Mouse (Mus musculus) Patski (cell line): ENCODE measurements around the gene Olfr96. TPM values are rescaled to one million over a fixed set of nuclear protein-coding genes. Genes with fewer than 3 reads are reported as not detected.
A peak's percentile ranks its signal among the peaks of the same experiment; 100 is the strongest.

Experiments used
- ATAC-seq: fragments of 100-300 bp; one replicate; pipeline ENCODE4 v1.8.0; 2021
- CTCF ChIA-PET: fragments of 350-600 bp; sonication (Branson Sonifier 250); formaldehyde crosslinking; loops from one replicate; lab custom pipeline; 2022; ENCODE audit warnings: inconsistent platforms; lab: Charles Lee
- POLR2A ChIA-PET: fragments of 350-600 bp; sonication (Branson Sonifier 250); formaldehyde crosslinking; loops from one replicate; lab custom pipeline; 2022; ENCODE audit warnings: antibody characterized with exemption, inconsistent platforms; lab: Charles Lee
- DNase-seq: peaks from one replicate; pipeline ENCODE4 v3.0.0-alpha.2; 2011; ENCODE audit warnings: low read depth, low spot score
- H3K27me3 ChIP-seq: fragments of 371-371 bp; one replicate; pipeline ENCODE4 v1.5.1; 2021
- CTCF ChIP-seq: fragments of 100-300 bp; IDR thresholded peaks from one replicate; pipeline ENCODE4 v1.5.1; 2021
- in situ Hi-C: fragments of 300-500 bp; cut with MboI; formaldehyde crosslinking; loops from 3 replicates; pipeline ENCODE4 v1.11.1; 2018; ENCODE audit warnings: low pct_unique_long_range_greater_than_20kb, mixed read lengths
- polyA plus RNA-seq: library from polyadenylated mRNA; unstranded; gene quantifications from one replicate; pipeline ENCODE4 v1.2.3, GENCODE M21; 2021

Olfr96 gene
- polyA plus RNA-seq, 1 experiment from 2014 or later: not detected

DNA sequence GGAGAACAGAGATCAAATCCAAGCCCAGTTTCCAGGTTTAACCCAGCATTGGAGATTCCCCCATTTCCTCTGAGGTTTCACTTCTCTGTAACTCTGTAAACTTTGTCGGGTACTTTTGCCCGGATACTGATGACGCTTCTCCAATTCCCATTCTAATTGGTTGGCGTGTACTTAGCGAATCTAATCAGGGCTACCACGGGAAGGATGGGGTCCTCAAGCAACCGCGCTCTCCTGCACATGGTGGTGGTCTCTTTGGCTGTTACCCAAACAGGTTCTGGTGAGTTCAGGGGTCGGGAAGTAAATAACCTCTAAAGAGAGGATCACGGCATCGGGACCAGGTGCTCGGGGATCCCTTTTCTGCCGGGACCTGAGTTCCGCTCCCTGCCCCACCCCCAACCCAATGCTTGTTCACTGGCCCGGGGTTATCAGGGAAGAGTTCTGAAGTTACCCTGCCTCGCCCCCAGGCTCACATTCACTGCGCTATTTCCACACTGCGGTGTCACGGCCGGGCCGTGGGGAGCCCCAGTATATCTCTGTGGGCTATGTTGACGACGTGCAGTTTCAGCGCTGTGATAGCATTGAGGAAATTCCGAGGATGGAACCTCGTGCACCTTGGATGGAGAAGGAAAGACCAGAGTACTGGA lies 50.2 kb downstream of the Olfr96 start, which contains the start of gene H2-M3:
H2-M3 (plus strand) TSS at position 163 of the 644 bp plus-strand sequence.
- TF ChIP-seq CTCF: no peak
- DNase-seq: peak; percentile 25
- in situ Hi-C loops: no loop called here
- POLR2A ChIA-PET: no interaction called here
- H3K27me3 ChIP-seq: no peaks in the 10 kb centered on the region
- CTCF ChIA-PET: no interaction called here
- ATAC-seq: peak; percentile 99

- no peaks in the 10 kb centered on the region for H3K27me3 ChIP-seq
- DNase-seq: no peak
- POLR2A ChIA-PET: no interaction called here
- in situ Hi-C loops: no loop called here
- CTCF ChIA-PET: no interaction called here
- ATAC-seq: peak; percentile 21
- TF ChIP-seq CTCF: no peak
Measured at GRCm38 (mm10) chr17:37270702-37271092, 50.8 kb downstream of the Olfr96 start.

DNA sequence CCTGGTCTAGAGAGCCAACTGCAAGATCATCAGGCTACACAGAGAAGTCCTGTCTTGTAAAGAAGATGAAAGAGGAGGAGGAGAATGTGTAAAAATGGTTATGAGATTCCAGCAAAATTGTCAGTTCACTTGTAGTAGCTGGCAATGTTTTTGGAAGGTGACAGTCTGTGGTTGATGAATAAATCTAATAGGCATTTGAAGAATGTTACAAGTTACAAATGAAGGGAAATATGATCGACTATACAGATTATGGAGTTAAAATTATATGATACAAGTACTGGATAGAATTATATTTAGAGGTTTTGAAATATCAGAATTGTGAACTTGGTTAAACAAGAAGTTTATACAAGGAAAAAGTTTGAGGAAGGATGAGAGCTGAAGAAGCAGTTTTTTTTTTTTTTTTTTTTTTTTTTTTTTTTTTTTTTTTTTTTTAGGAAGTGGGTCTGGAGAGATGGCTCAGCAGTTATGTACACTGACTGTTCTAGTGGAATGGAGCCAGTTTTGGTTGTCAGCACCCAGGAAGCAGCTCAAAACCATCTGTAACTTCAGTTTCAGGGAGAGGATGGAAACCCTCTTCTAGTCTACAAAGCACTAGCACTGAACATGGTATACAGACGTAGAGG lies 55.8 kb downstream of the Olfr96 start:
- ATAC-seq: no peak
- ChIA-PET POLR2A (no interaction called here), CTCF (no interaction called here)
- in situ Hi-C loops: no loop called here
- no peak for DNase-seq
- TF ChIP-seq CTCF: no peak
- no peaks in the 10 kb centered on the region for H3K27me3 ChIP-seq

Other genes with a start within 250 kb of the Olfr96 start
- not detected for gene 2410137M14Rik, start 238.9 kb upstream of the Olfr96 start, polyA plus RNA-seq
- 0.28 TPM for gene H2-M5, start 230.6 kb upstream of the Olfr96 start, polyA plus RNA-seq
- gene Zfp57, start 219.0 kb upstream of the Olfr96 start, polyA plus RNA-seq: 36.3 TPM
- gene Mog, start 196.7 kb upstream of the Olfr96 start, polyA plus RNA-seq: 0.10 TPM
- 44.4 TPM for gene Gabbr1, start 174.2 kb upstream of the Olfr96 start, polyA plus RNA-seq
- gene Olfr90, start 131.6 kb upstream of the Olfr96 start, polyA plus RNA-seq: not detected
- not detected for gene Olfr91, start 121.9 kb upstream of the Olfr96 start, polyA plus RNA-seq
- not detected for gene Olfr92, start 100.1 kb upstream of the Olfr96 start, polyA plus RNA-seq
- gene Olfr93, start 58.7 kb upstream of the Olfr96 start, polyA plus RNA-seq: not detected
- 0.06 TPM for gene Ubd, start 26.3 kb upstream of the Olfr96 start, polyA plus RNA-seq
- gene Olfr94, start 19.2 kb upstream of the Olfr96 start, polyA plus RNA-seq: not detected
- gene Olfr95, start 7.0 kb upstream of the Olfr96 start, polyA plus RNA-seq: not detected
- gene Olfr97, start 17.2 kb downstream of the Olfr96 start, polyA plus RNA-seq: not detected
- not detected for gene Olfr98, start 43.6 kb downstream of the Olfr96 start, polyA plus RNA-seq
- gene H2-M3, start 50.1 kb downstream of the Olfr96 start, polyA plus RNA-seq: 6.0 TPM
- 0.05 TPM for gene Olfr99, start 63.3 kb downstream of the Olfr96 start, polyA plus RNA-seq
- gene Olfr101, start 84.2 kb downstream of the Olfr96 start, polyA plus RNA-seq: not detected
- gene Olfr102, start 96.9 kb downstream of the Olfr96 start, polyA plus RNA-seq: not detected
- not detected for gene Olfr103, start 119.6 kb downstream of the Olfr96 start, polyA plus RNA-seq
- not detected for gene Olfr104-ps, start 139.4 kb downstream of the Olfr96 start, polyA plus RNA-seq
- not detected for gene Olfr105-ps, start 158.9 kb downstream of the Olfr96 start, polyA plus RNA-seq
- not detected for gene Olfr106-ps, start 170.2 kb downstream of the Olfr96 start, polyA plus RNA-seq
- gene Olfr107, start 179.1 kb downstream of the Olfr96 start, polyA plus RNA-seq: 0.01 TPM
- gene Olfr108, start 225.3 kb downstream of the Olfr96 start, polyA plus RNA-seq: not detected
- not detected for gene Olfr109, start 238.8 kb downstream of the Olfr96 start, polyA plus RNA-seq